Mouse (Mus musculus): Measurements from ENCODE around the gene Rab11fip3. TPM values are rescaled to one million over a fixed set of nuclear protein-coding genes. Genes with fewer than 3 reads are reported as not detected.

The Rab11fip3 gene
- polyA plus RNA-seq, 1 experiment from 2014 or later, result 11.0 TPM

DNA sequence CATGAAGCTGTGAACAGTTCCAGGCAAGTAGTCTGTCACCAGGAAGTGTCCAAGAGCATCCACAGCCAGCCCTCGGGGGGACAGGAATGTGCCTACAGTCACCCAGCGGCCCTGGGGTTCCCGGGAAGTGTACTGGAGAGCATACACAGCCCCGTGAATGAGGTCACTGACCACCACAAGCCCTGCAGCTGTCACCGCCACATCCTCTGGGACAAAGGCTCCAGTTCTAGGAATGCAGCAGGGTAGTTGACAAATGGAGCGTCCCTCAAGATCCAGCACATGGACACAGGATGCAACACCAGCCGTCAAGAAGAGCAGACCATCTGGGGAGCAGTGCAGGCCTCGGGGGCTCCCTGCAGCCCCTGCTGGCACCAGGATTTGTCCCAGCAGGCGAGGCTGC, 125.6 kb downstream of the Rab11fip3 start:
- peak overlapping the region; percentile 76 for H3K4me2 ChIP-seq
- peak overlapping the region; percentile 70; the same call in 1 of the 2 replicates for H3K27ac ChIP-seq (replicated peaks)
- no peaks in the 10 kb centered on the region for H3K27me3 ChIP-seq (replicated peaks)
- WGBS, result 58% methylated on average over 9 of the region's 9 CpGs
- H3K4me1 ChIP-seq, result peaks cover 23% of the 10 kb centered on the region
- H3K36me3 ChIP-seq, result peaks cover 10% of the 10 kb centered on the region
- no peak for ATAC-seq (ENCODE audit: extremely low read depth, insufficient number of reproducible peaks, low FRiP score, low TSS enrichment)
- H3K9me3 ChIP-seq, result no peaks in the 10 kb centered on the region
- H3K9ac ChIP-seq, result no peak overlapping the region
- H3K4me3 ChIP-seq, result no peak overlapping the region

DNA sequence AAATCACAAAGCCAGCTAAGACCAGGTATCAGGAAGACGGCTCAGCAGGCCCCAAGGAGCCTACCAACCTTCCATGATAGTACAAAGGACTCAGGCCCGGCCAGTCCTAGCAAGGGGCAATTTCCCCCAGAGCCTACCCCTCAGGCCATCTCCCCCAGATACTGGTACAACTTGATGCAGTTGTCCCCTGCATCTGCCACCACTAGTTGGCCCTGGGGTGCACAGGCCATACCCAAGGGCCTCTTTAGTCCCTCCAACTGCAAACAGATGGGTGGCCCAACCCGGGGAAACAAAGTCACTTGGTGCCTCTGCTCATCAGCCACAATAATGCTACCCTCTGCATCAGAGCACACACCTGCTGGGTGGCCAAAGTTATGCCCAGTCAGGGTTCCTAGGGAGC, 126.1 kb downstream of the Rab11fip3 start:
- Histone ChIP-seq H3K4me2 (peak overlapping the region; percentile 76), H3K9me3 (no peaks in the 10 kb centered on the region), H3K9ac (no peak overlapping the region), H3K27me3 (replicated peaks) (no peaks in the 10 kb centered on the region), H3K36me3 (peaks cover 16% of the 10 kb centered on the region), H3K4me3 (no peak overlapping the region; the same call in 1 of the 2 replicates), H3K27ac (replicated peaks) (peak overlapping the region; percentile 70), H3K4me1 (peaks cover 23% of the 10 kb centered on the region)
- WGBS, result 61% methylated on average over 3 of the region's 3 CpGs
- ATAC-seq (ENCODE audit: extremely low read depth, insufficient number of reproducible peaks, low FRiP score, low TSS enrichment), result no peak

DNA sequence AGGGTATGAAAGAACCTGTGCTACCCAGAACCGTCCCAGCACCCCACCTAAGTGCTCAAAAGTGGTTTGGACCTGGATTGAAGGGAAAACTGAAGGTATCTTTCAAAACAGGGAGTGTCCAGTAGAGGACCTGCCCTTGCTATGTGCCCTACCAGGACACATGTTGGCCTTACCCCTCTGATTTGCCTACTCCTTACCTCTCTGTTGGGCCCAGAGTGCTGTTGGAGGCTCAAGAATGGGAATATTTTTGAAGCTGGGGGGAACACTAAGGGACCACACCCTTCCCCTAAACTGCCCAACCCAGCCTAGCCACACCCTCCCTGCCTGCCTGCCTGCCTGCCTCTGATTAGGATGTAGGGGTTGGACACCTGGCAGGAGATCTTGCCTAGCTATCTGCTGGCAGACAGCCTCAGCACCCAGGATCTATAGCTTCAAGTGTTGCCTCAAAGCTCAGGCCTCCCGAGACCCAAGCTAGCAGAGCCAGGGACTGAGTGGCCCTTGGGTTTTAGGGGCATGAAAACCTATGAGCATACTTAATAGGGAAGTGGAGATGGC, 126.7 kb downstream of the Rab11fip3 start:
- peak overlapping the region; percentile 79; the same call in 1 of the 2 replicates for H3K4me3 ChIP-seq
- peaks cover 21% of the 10 kb centered on the region for H3K4me1 ChIP-seq
- ATAC-seq (ENCODE audit: extremely low read depth, insufficient number of reproducible peaks, low FRiP score, low TSS enrichment), result peak; percentile 80; the same call in 1 of the 2 replicates
- H3K9me3 ChIP-seq, result no peaks in the 10 kb centered on the region
- 70% methylated on average over 2 of the region's 2 CpGs for WGBS
- peaks cover 21% of the 10 kb centered on the region for H3K36me3 ChIP-seq
- peak overlapping the region; percentile 76 for H3K4me2 ChIP-seq
- H3K27ac ChIP-seq (replicated peaks), result peak overlapping the region; percentile 90
- H3K9ac ChIP-seq, result peak overlapping the region; percentile 93
- H3K27me3 ChIP-seq (replicated peaks), result no peaks in the 10 kb centered on the region

DNA sequence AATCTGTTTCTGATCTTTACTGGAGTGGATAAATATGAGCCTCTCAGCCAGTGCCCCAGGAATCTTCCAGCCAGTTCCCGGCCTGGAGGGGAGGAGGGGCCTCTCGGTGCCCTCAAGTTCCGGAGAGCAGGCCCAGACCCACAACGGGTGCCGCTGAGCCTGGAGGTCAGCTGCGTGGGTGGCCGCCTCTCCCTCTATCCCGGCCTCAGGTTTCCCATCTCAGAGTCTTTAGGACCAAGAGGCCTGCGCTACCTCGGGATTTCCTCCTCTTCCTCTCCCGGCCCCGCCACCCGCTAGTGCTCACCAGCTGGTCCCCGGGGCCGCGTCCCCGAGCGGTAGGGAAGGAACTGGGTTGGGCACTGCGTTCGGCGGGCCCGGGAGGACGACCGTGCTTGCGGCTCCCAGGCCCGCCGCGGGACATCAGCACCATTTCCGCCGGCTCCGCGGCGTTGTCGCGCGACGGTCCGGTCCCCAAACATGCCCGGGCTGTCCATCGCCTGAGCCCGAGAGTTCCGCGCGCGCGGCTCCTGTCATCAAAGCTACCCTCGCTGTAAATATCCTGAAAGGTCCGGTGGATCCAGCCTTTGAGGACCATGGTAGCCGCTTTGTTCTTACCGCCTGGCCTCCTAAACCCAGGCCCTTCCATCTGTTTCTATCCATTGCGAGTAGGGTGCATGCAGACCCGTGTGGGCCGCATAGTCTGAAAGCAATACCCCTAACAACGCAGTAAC, 127.7 kb downstream of the Rab11fip3 start:
- H3K36me3 ChIP-seq, result peaks cover 31% of the 10 kb centered on the region
- no peaks in the 10 kb centered on the region for H3K27me3 ChIP-seq (replicated peaks)
- peak overlapping the region; percentile 90 for H3K27ac ChIP-seq (replicated peaks)
- H3K9me3 ChIP-seq, result no peaks in the 10 kb centered on the region
- peak overlapping the region; percentile 93 for H3K9ac ChIP-seq
- H3K4me1 ChIP-seq, result peaks cover 18% of the 10 kb centered on the region
- peak overlapping the region; percentile 79 for H3K4me3 ChIP-seq
- peak overlapping the region; percentile 76 for H3K4me2 ChIP-seq
- 3% methylated on average over 53 of the region's 54 CpGs for WGBS
- peak; percentile 24; the same call in 1 of the 2 replicates for ATAC-seq (ENCODE audit: extremely low read depth, insufficient number of reproducible peaks, low FRiP score, low TSS enrichment)

Other genes starting within 250 kb of the Rab11fip3 start
- 14.2 and 15.1 TPM in 2 replicates for gene Wdr24, start 245.9 kb downstream of the Rab11fip3 start, polyA plus RNA-seq (2015; fragmentation: Nextera tagmentation; extraction: Ambion mirVana)
- gene Jmjd8, start 240.7 kb downstream of the Rab11fip3 start, polyA plus RNA-seq (2015; fragmentation: Nextera tagmentation; extraction: Ambion mirVana), result 36.7 and 37.4 TPM in 2 replicates
- gene Stub1, start 236.2 kb downstream of the Rab11fip3 start, polyA plus RNA-seq (2015; fragmentation: Nextera tagmentation; extraction: Ambion mirVana), result 287 and 324 TPM in 2 replicates
- 0.45 and 0.98 TPM in 2 replicates for gene Rhbdl1, start 232.3 kb downstream of the Rab11fip3 start, polyA plus RNA-seq (2015; fragmentation: Nextera tagmentation; extraction: Ambion mirVana)
- gene Gm20683, start 227.8 kb downstream of the Rab11fip3 start, polyA plus RNA-seq (2015; fragmentation: Nextera tagmentation; extraction: Ambion mirVana), result 2.3 and 2.4 TPM in 2 replicates
- gene Rhot2, start 224.7 kb downstream of the Rab11fip3 start, polyA plus RNA-seq (2015; fragmentation: Nextera tagmentation; extraction: Ambion mirVana), result 18.3 and 22.1 TPM in 2 replicates
- 12.3 and 15.1 TPM in 2 replicates for gene Wdr90, start 208.1 kb downstream of the Rab11fip3 start, polyA plus RNA-seq (2015; fragmentation: Nextera tagmentation; extraction: Ambion mirVana)
- gene Mcrip2, start 200.8 kb downstream of the Rab11fip3 start, polyA plus RNA-seq (2015; fragmentation: Nextera tagmentation; extraction: Ambion mirVana), result 159 and 173 TPM in 2 replicates
- gene Mettl26, start 194.5 kb downstream of the Rab11fip3 start, polyA plus RNA-seq (2015; fragmentation: Nextera tagmentation; extraction: Ambion mirVana), result 35.7 and 43.2 TPM in 2 replicates
- gene Wfikkn1, start 188.7 kb downstream of the Rab11fip3 start, polyA plus RNA-seq (2015; fragmentation: Nextera tagmentation; extraction: Ambion mirVana), result 0.23 and 0.38 TPM in 2 replicates
- gene Rab40c, start 149.8 kb downstream of the Rab11fip3 start, polyA plus RNA-seq (2015; fragmentation: Nextera tagmentation; extraction: Ambion mirVana), result 16.1 and 16.4 TPM in 2 replicates
- gene Pigq, start 124.6 kb downstream of the Rab11fip3 start, polyA plus RNA-seq (2015; fragmentation: Nextera tagmentation; extraction: Ambion mirVana), result 60.4 and 62.1 TPM in 2 replicates
- gene Nhlrc4, start 124.6 kb downstream of the Rab11fip3 start, polyA plus RNA-seq (2015; fragmentation: Nextera tagmentation; extraction: Ambion mirVana), result 0.06 TPM in 1 of 2 replicates, not detected in the other
- 0.13 and 0.15 TPM in 2 replicates for gene A930017K11Rik, start 117.0 kb downstream of the Rab11fip3 start, polyA plus RNA-seq (2015; fragmentation: Nextera tagmentation; extraction: Ambion mirVana)
- gene Capn15, start 83.8 kb downstream of the Rab11fip3 start, polyA plus RNA-seq (2015; fragmentation: Nextera tagmentation; extraction: Ambion mirVana), result 9.3 and 10.6 TPM in 2 replicates
- 34.4 and 34.6 TPM in 2 replicates for gene Decr2, start 20.8 kb upstream of the Rab11fip3 start, polyA plus RNA-seq (2015; fragmentation: Nextera tagmentation; extraction: Ambion mirVana)
- 77.4 and 87.2 TPM in 2 replicates for gene Nme4, start 26.0 kb upstream of the Rab11fip3 start, polyA plus RNA-seq (2015; fragmentation: Nextera tagmentation; extraction: Ambion mirVana)
- 0.80 and 0.94 TPM in 2 replicates for gene Tmem8, start 43.7 kb upstream of the Rab11fip3 start, polyA plus RNA-seq (2015; fragmentation: Nextera tagmentation; extraction: Ambion mirVana)
- 217 and 237 TPM in 2 replicates for gene Mrpl28, start 53.9 kb upstream of the Rab11fip3 start, polyA plus RNA-seq (2015; fragmentation: Nextera tagmentation; extraction: Ambion mirVana)
- 4.1 and 4.4 TPM in 2 replicates for gene Axin1, start 69.1 kb upstream of the Rab11fip3 start, polyA plus RNA-seq (2015; fragmentation: Nextera tagmentation; extraction: Ambion mirVana)
- gene Pdia2, start 129.5 kb upstream of the Rab11fip3 start, polyA plus RNA-seq (2015; fragmentation: Nextera tagmentation; extraction: Ambion mirVana), result 0.47 and 3.1 TPM in 2 replicates
- gene Rgs11, start 133.4 kb upstream of the Rab11fip3 start, polyA plus RNA-seq (2015; fragmentation: Nextera tagmentation; extraction: Ambion mirVana), result 8.6 and 9.3 TPM in 2 replicates
- 3.9 and 5.1 TPM in 2 replicates for gene Arhgdig, start 138.2 kb upstream of the Rab11fip3 start, polyA plus RNA-seq (2015; fragmentation: Nextera tagmentation; extraction: Ambion mirVana)
- gene Fam234a, start 174.7 kb upstream of the Rab11fip3 start, polyA plus RNA-seq (2015; fragmentation: Nextera tagmentation; extraction: Ambion mirVana), result 44.9 and 45.0 TPM in 2 replicates
- gene Luc7l, start 183.3 kb upstream of the Rab11fip3 start, polyA plus RNA-seq (2015; fragmentation: Nextera tagmentation; extraction: Ambion mirVana), result 54.2 and 56.8 TPM in 2 replicates